Mouse (Mus musculus): ENCODE measurements around the gene Ccdc158. TPM values are rescaled to one million over a fixed set of nuclear protein-coding genes. Genes with fewer than 3 reads are reported as not detected.

Gene Ccdc158
- 0.56 and 0.64 TPM in 2 replicates for polyA plus RNA-seq (2015; fragmentation: Nextera tagmentation; extraction: Ambion mirVana)

DNA sequence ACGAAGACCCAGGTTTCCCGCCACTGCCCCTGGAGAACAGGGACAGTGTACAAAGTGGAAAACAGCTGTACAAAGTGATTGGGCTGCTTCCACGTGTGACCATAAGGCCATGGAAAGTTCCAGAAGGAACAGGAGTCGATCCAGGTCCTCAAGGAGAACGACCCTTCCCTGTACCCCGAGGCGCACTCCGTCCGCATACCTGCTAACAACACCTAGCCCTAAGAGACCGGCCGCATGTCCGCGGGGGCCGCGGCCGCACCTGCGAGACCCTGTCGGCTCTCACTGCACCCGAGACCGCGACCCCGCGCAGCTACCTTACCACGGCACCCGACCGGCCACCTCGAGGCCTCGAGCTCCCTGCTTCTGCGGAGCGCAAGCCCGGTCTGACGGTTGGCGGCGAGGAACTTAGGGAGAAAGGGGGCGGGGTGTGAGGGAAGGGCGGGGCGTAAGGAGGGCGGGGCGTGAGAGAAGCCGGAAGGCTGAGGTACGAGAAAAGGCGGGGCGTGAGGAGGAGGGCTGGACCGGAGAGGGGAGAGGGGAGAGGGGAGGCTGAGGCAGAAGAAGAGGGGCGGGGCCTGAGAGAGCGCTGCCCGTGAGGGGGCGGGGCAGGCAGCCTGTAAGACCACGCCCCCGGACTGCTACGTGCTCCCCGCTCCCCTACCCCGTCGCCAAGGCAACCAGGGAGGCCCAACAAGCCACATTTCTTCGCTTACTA, at the start of gene Ccdc158:
TSS of gene Ccdc158 (minus strand) at position 413 of the 715 bp plus-strand sequence.
- Histone ChIP-seq H3K4me2 (peak within 1 kb of the TSS; percentile 80), H3K9me3 (replicated peaks) (no peaks in the 10 kb centered on the region), H3K4me3 (peak within 1 kb of the TSS; percentile 53), H3K4me1 (replicated peaks) (peaks cover 13% of the 10 kb centered on the region), H3K27me3 (no peaks in the 10 kb centered on the region), H3K9ac (no peak within 1 kb of the TSS), H3K36me3 (no peaks in the 10 kb centered on the region), H3K27ac (no peak within 1 kb of the TSS)
- WGBS: 12% methylated on average over 47 of the region's 55 CpGs
- peak; percentile 88 for ATAC-seq (replicated peaks; ENCODE audit: insufficient number of reproducible peaks, insufficient read depth, low FRiP score, low read depth)

DNA sequence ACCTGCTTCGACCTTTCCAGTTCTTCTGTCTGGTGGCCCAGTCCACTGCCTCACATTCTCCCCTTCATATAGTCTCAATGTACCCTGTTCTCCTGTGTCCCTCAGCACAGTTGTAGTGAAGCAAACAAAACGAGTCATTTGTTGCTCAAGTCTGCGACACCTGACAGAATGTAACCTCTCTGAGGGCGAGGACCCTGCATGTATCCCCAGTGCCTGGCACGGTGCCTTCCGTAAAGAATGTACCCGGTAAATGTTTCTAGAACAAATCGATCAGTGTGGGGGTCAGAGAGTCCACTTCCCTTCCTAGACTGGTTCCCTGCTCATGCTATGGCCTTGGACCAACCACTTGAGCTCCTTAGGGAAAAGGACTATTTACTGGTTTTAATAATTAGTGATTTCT, 46.5 kb upstream of the Ccdc158 start:
- WGBS: 93% methylated on average over 8 of the region's 8 CpGs
- ATAC-seq (replicated peaks; ENCODE audit: insufficient number of reproducible peaks, insufficient read depth, low FRiP score, low read depth): no peak
- no peaks in the 10 kb centered on the region for H3K27me3 ChIP-seq

DNA sequence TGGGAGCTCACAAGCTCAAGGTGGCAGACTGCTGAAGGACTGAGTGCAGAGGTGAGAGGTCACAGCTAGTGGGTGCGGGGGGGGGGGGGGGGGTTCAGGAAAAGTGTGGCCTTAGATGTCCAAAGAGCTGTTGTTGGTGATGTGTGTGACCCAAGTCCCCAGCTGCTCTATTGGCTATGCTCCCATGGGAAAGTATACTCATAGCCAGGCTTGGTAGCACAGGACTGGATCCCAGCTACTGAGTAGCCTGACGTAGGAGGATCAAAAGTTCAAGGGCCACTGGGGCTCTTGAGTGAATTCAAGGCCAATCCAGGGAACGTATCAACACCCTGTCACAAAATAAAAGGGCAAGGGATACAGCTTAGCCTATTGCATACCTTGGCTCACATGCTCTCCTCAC, 43.8 kb upstream of the Ccdc158 start:
- Histone ChIP-seq H3K4me1 (replicated peaks) (peaks cover 8% of the 10 kb centered on the region; the same call in 1 of the 2 replicates), H3K9me3 (replicated peaks) (no peaks in the 10 kb centered on the region), H3K4me2 (no peak overlapping the region), H3K27me3 (no peaks in the 10 kb centered on the region), H3K4me3 (no peak overlapping the region), H3K36me3 (no peaks in the 10 kb centered on the region), H3K27ac (no peak overlapping the region), H3K9ac (no peak overlapping the region)
- 88% methylated on average over 3 of the region's 3 CpGs for WGBS
- no peak for ATAC-seq (replicated peaks; ENCODE audit: insufficient number of reproducible peaks, insufficient read depth, low FRiP score, low read depth)

More for the DNA sequence above, 46.5 kb upstream of the Ccdc158 start:
- Histone ChIP-seq H3K4me3 (no peak overlapping the region), H3K9me3 (replicated peaks) (no peaks in the 10 kb centered on the region), H3K4me2 (no peak overlapping the region), H3K36me3 (no peaks in the 10 kb centered on the region), H3K27ac (no peak overlapping the region), H3K9ac (no peak overlapping the region), H3K4me1 (replicated peaks) (peaks cover 8% of the 10 kb centered on the region; the same call in 1 of the 2 replicates)

DNA sequence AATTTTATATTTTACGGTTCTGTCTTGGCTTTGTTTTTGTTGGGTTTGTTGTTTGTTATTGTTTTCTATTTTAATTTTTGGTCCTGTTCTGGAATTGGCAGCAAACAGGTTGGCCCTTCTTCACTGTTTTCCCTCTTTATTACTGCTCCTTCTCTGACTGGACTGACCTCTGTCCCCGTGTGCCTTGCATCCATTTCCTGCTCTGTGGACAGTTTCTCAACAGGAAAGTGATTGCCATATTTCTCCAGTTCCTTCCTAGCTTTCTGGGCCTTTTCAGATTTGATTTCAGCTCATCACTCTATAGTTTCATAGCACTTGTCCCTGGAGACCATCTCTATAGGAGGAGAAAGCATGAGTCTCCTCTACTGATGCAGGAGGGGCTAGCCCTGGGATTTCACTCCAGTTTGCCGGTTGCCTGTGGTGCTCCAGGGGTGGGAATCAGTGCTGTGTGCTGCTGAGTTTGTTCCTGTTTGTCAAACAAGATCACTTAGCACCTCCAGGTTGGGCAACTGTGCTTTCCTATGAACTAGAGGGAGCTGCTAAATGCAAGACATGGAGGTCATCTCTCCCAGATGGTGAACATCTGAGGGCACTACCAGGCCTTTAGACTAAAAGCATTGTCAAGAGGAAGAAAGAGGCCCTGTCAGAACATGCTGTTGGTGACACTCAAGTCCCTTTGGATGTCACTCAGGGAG, 42.7 kb upstream of the Ccdc158 start:
- WGBS: 59% methylated on average over 3 of the region's 3 CpGs

DNA sequence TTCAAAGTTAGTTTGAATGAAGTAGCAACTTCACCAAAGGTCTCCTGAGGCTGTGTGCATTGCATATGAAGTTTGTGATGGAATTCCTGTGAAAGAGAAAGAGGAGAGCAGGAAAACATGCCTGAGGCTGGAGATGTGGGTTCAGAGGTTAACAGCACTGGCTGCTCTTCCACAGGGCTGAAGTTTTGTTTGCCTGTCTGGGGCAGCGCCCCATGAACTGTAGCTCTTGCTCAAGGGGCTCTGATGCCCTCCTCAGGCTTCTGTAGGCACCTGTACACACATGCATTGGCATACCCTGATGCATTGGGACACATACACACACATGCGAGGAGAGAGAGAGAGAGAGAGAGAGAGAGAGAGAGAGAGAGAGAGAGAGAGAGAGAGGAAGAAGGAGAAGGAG, 40.8 kb upstream of the Ccdc158 start:
- Histone ChIP-seq H3K27ac (no peak overlapping the region), H3K36me3 (no peaks in the 10 kb centered on the region), H3K9ac (no peak overlapping the region), H3K4me1 (replicated peaks) (peaks cover 8% of the 10 kb centered on the region; the same call in 1 of the 2 replicates), H3K27me3 (no peaks in the 10 kb centered on the region), H3K9me3 (replicated peaks) (no peaks in the 10 kb centered on the region), H3K4me3 (no peak overlapping the region), H3K4me2 (no peak overlapping the region)
- ATAC-seq (replicated peaks; ENCODE audit: insufficient number of reproducible peaks, insufficient read depth, low FRiP score, low read depth): no peak
- 75% methylated on average over 2 of the region's 2 CpGs for WGBS

More for the DNA sequence above, 42.7 kb upstream of the Ccdc158 start:
- Histone ChIP-seq H3K27me3 (no peaks in the 10 kb centered on the region), H3K27ac (no peak overlapping the region), H3K36me3 (no peaks in the 10 kb centered on the region), H3K4me3 (no peak overlapping the region), H3K9ac (no peak overlapping the region), H3K4me2 (no peak overlapping the region), H3K9me3 (replicated peaks) (no peaks in the 10 kb centered on the region), H3K4me1 (replicated peaks) (peaks cover 8% of the 10 kb centered on the region; the same call in 1 of the 2 replicates)
- no peak for ATAC-seq (replicated peaks; ENCODE audit: insufficient number of reproducible peaks, insufficient read depth, low FRiP score, low read depth)

DNA sequence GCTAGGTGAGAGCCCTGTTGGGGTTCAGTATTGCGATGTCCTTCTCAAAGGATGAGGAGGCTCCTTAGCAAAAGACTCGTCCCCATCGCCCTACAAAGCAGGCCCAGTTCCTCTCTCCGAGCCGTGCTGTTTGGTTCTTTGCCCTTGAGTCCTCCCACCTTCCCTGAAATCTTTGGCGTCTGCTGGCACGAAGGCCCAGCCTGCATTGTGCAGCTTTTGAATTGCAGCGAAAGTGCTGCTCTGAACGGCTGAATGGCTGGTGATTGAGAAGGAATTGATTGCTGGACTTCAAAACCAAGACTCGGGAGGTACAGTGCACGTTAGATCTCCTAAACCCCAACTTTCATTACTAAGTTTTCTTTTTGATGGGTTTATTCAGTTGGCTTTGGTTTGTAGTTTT, 40.2 kb upstream of the Ccdc158 start:
- WGBS: 65% methylated on average over 11 of the region's 11 CpGs
- H3K9me3 ChIP-seq (replicated peaks): no peaks in the 10 kb centered on the region
- H3K9ac ChIP-seq: no peak overlapping the region
- no peaks in the 10 kb centered on the region for H3K36me3 ChIP-seq
- H3K4me3 ChIP-seq: no peak overlapping the region
- no peak overlapping the region for H3K27ac ChIP-seq
- H3K27me3 ChIP-seq: no peaks in the 10 kb centered on the region
- peaks cover 8% of the 10 kb centered on the region; the same call in 1 of the 2 replicates for H3K4me1 ChIP-seq (replicated peaks)
- no peak for ATAC-seq (replicated peaks; ENCODE audit: insufficient number of reproducible peaks, insufficient read depth, low FRiP score, low read depth)
- H3K4me2 ChIP-seq: no peak overlapping the region

DNA sequence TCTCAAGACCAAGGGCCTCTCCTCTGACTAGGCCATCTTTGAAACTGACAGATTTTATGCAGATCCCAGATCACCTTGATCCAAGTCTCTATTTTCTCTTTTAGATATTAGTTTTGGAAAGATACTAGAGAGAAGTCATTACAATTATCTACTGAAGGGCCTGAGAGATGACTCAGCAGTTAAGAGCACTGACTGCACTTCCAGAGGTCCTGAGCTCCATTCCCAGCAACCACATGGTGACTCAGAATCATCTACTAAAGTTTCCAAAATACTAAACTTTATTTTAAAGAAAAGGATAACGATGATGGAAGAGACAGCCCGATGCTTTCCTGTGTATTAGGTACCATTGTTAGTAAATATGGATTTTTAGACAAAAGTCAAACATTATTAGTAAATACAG, 39.8 kb upstream of the Ccdc158 start:
- no peak overlapping the region for H3K9ac ChIP-seq
- H3K4me1 ChIP-seq (replicated peaks): peaks cover 8% of the 10 kb centered on the region; the same call in 1 of the 2 replicates
- no peak overlapping the region for H3K27ac ChIP-seq
- WGBS: 88% methylated on average over 2 of the region's 2 CpGs
- no peak overlapping the region for H3K4me3 ChIP-seq
- ATAC-seq (replicated peaks; ENCODE audit: insufficient number of reproducible peaks, insufficient read depth, low FRiP score, low read depth): no peak
- no peaks in the 10 kb centered on the region for H3K27me3 ChIP-seq
- H3K4me2 ChIP-seq: no peak overlapping the region
- H3K36me3 ChIP-seq: no peaks in the 10 kb centered on the region
- no peaks in the 10 kb centered on the region for H3K9me3 ChIP-seq (replicated peaks)

DNA sequence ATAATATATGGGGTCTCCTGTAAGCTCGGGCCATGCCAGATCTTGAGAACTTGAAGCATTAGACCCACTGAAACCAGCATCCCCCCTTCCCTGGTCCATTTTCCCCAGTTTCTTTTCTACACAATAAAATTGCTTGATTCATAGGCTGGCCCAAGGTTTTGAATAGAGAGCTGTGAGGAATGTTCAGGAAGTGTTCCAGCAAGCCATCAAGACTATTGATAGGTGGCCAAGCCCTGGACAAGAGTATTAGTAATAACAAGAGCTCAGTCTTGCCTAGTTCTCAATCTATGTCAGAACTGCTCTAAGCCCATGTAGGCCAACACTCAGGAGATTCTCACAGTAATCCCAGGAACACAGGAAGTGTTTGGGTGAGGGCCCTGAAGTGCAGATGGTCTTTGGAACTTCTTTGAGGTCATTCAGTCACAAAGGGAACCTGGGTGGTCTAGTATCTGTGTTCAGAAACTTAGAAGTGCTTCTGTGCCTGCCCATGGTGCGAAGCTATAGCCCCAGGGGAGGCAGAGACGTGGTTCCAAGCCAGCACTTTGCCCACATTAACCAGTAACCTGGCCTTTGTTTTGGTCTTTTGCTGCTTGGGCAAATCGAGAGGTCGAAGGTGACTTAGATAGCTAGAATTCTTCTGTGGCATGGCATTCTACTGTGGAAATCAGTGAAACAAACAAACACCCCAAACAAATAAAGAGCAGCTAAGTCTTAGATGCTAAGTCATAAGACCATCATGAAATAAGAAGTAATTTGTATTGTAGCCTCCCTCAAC, 37.7 kb upstream of the Ccdc158 start:
- 81% methylated on average over 5 of the region's 5 CpGs for WGBS
- ATAC-seq (replicated peaks; ENCODE audit: insufficient number of reproducible peaks, insufficient read depth, low FRiP score, low read depth): no peak
- H3K9ac ChIP-seq: no peak overlapping the region
- no peaks in the 10 kb centered on the region for H3K27me3 ChIP-seq
- peaks cover 5% of the 10 kb centered on the region; the same call in 1 of the 2 replicates for H3K4me1 ChIP-seq (replicated peaks)
- H3K9me3 ChIP-seq (replicated peaks): no peaks in the 10 kb centered on the region
- no peak overlapping the region for H3K27ac ChIP-seq
- no peak overlapping the region for H3K4me2 ChIP-seq
- H3K36me3 ChIP-seq: no peaks in the 10 kb centered on the region
- H3K4me3 ChIP-seq: no peak overlapping the region

DNA sequence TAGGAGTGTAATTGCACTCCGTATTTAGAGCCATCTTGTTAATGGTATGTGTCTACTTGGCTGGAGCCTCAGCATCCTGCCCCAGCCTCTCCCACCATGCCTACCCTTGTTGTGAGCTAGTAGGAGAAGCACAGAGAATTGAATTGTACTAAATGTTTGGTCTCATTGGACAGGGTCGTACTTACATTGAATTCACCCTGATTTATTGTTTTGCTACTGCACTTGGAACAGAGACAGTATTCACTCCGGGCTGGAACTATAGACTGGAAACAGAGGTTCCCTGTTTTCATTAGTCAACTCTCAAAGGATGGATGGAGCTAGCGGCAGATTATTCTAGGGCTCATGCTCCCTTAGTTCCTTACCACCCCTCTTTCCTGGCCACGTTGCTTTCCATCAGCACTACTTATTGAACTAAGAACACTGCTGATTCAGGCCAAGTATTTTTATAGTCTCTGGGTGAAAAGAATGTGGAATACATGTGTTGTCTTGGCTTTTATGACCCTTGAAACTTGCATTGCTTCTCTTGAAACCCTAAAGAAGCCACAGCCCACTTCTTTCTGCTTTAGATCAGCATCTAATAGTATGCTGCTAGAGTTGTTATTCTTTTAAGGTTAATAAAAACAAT, 36.7 kb upstream of the Ccdc158 start:
- Histone ChIP-seq H3K9ac (no peak overlapping the region), H3K4me3 (no peak overlapping the region), H3K4me2 (no peak overlapping the region), H3K27me3 (no peaks in the 10 kb centered on the region), H3K27ac (no peak overlapping the region), H3K36me3 (no peaks in the 10 kb centered on the region), H3K9me3 (replicated peaks) (no peaks in the 10 kb centered on the region), H3K4me1 (replicated peaks) (peaks cover 6% of the 10 kb centered on the region; the same call in 1 of the 2 replicates)
- no peak for ATAC-seq (replicated peaks; ENCODE audit: insufficient number of reproducible peaks, insufficient read depth, low FRiP score, low read depth)
- 73% methylated on average over 5 of the region's 5 CpGs for WGBS

DNA sequence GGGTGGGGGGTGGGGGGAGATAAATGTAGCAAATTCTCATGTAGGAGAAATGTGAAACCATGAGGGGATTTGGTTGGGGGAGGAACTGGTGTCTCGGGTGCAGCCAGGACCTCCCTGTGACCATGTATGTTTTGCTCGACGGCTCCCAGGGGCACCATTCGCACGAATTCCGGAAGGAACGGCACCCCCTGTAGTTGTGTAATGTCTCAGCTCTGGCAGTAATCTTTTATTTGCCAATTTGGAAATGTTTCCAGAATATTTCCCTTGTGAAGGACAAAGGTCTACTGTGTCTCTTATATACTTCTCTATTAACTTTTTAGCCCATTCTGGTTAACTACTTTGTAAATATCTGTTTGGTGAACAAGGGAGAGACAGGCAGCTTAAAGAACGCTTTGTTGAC, 35.7 kb upstream of the Ccdc158 start:
- ATAC-seq (replicated peaks; ENCODE audit: insufficient number of reproducible peaks, insufficient read depth, low FRiP score, low read depth): no peak
- no peak overlapping the region for H3K27ac ChIP-seq

More for the DNA sequence above, 35.7 kb upstream of the Ccdc158 start:
- Histone ChIP-seq H3K9ac (no peak overlapping the region), H3K4me1 (replicated peaks) (peaks cover 6% of the 10 kb centered on the region; the same call in 1 of the 2 replicates), H3K36me3 (no peaks in the 10 kb centered on the region), H3K4me3 (no peak overlapping the region), H3K4me2 (no peak overlapping the region), H3K9me3 (replicated peaks) (no peaks in the 10 kb centered on the region), H3K27me3 (no peaks in the 10 kb centered on the region)
- WGBS: 84% methylated on average over 8 of the region's 8 CpGs

All from heart, embryonic 15.5 days (tissue).